Mouse (Mus musculus): ENCODE measurements around the gene Gm21969. TPM values are rescaled to one million over a fixed set of nuclear protein-coding genes. Genes with fewer than 3 reads are reported as not detected.

Gene Gm21969
- total RNA-seq (2021) = not detected

GRCm38 (mm10) chr4:139602357-139603244 lies at the start of gene Gm21969:
Gene Gm21969 (plus strand): TSS chr4:139603186.
- DNase-seq (ENCODE audit: extremely low spot score in 1 of 2, low spot score in 1 of 2) = peak; percentile 39 to 64

GRCm38 (mm10) chr4:139555235-139555634 lies 47.8 kb upstream of the Gm21969 start:
- no peak for DNase-seq (ENCODE audit: extremely low spot score in 1 of 2, low spot score in 1 of 2)

- DNase-seq (ENCODE audit: extremely low spot score in 1 of 2, low spot score in 1 of 2) = no peak
Observed at GRCm38 (mm10) chr4:139555951-139556350, 47.0 kb upstream of the Gm21969 start.

GRCm38 (mm10) chr4:139568361-139568760 lies 34.6 kb upstream of the Gm21969 start:
- no peak for DNase-seq (ENCODE audit: extremely low spot score in 1 of 2, low spot score in 1 of 2)

- DNase-seq (ENCODE audit: extremely low spot score in 1 of 2, low spot score in 1 of 2) = no peak
Observed at GRCm38 (mm10) chr4:139570756-139571155, 32.2 kb upstream of the Gm21969 start.

GRCm38 (mm10) chr4:139572928-139573512 lies 30.0 kb upstream of the Gm21969 start:
- no peak for DNase-seq (ENCODE audit: extremely low spot score in 1 of 2, low spot score in 1 of 2)

GRCm38 (mm10) chr4:139574156-139574798 lies 28.7 kb upstream of the Gm21969 start:
- peak; percentile 87 to 96 for DNase-seq (ENCODE audit: extremely low spot score in 1 of 2, low spot score in 1 of 2)

- DNase-seq (ENCODE audit: extremely low spot score in 1 of 2, low spot score in 1 of 2) = peak; percentile 34 to 52
Observed at GRCm38 (mm10) chr4:139574799-139575672, 27.9 kb upstream of the Gm21969 start.

GRCm38 (mm10) chr4:139575673-139576003 lies 27.3 kb upstream of the Gm21969 start:
- DNase-seq (ENCODE audit: extremely low spot score in 1 of 2, low spot score in 1 of 2) = no peak

GRCm38 (mm10) chr4:139576251-139576880 lies 26.6 kb upstream of the Gm21969 start:
- no peak for DNase-seq (ENCODE audit: extremely low spot score in 1 of 2, low spot score in 1 of 2)

GRCm38 (mm10) chr4:139577006-139577405 lies 26.0 kb upstream of the Gm21969 start:
- DNase-seq (ENCODE audit: extremely low spot score in 1 of 2, low spot score in 1 of 2) = no peak

GRCm38 (mm10) chr4:139578389-139578788 lies 24.6 kb upstream of the Gm21969 start:
- DNase-seq (ENCODE audit: extremely low spot score in 1 of 2, low spot score in 1 of 2) = no peak

GRCm38 (mm10) chr4:139579003-139579402 lies 24.0 kb upstream of the Gm21969 start:
- no peak for DNase-seq (ENCODE audit: extremely low spot score in 1 of 2, low spot score in 1 of 2)

GRCm38 (mm10) chr4:139579466-139579865 lies 23.5 kb upstream of the Gm21969 start:
- no peak for DNase-seq (ENCODE audit: extremely low spot score in 1 of 2, low spot score in 1 of 2)

- no peak for DNase-seq (ENCODE audit: extremely low spot score in 1 of 2, low spot score in 1 of 2)
Observed at GRCm38 (mm10) chr4:139580663-139581336, 22.2 kb upstream of the Gm21969 start.

- no peak for DNase-seq (ENCODE audit: extremely low spot score in 1 of 2, low spot score in 1 of 2)
Observed at GRCm38 (mm10) chr4:139581427-139582051, 21.4 kb upstream of the Gm21969 start.

GRCm38 (mm10) chr4:139582346-139582745 lies 20.6 kb upstream of the Gm21969 start:
- no peak for DNase-seq (ENCODE audit: extremely low spot score in 1 of 2, low spot score in 1 of 2)

- no peak for DNase-seq (ENCODE audit: extremely low spot score in 1 of 2, low spot score in 1 of 2)
Observed at GRCm38 (mm10) chr4:139582903-139583302, 20.1 kb upstream of the Gm21969 start.
